In the genomic region with DNA sequence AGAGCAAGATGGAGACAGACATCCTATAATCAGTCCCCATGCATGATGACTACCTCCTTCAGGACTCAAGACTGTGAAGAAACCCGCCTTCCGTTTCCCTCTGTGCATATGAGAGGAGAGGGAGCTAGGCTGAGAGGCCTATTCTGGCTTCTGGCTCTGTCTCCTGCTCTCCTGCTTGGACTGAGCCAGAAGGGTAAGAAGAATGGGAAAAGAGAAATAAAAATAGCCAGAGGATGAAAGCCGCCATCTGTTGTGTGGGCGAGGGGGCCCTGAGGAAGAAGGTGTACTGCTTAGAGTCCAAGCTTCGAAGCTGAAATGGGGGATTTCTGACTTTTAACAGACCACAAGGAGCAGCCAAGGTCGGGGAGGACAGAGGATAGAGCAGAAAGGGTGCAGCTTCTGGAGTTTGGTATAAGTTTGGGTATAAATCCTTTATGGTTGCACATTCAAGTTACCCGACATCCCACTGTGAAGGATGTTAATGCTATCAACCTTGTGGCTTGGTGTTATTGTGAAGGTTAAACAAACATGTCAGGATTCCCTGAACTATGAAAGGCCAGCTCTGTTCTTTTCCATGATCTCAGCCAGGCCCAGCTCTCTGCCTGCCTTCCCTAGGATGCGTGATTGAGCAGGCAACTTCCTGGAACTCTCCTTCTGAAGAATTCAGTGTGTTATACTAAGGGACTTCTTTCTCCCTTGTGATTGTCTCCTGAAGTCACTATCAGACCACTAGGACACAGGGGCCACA, we compare ENCODE assay signal across 15 mouse cellular contexts. TPM values are rescaled to one million over a fixed set of nuclear protein-coding genes. Genes with fewer than 3 reads are reported as not detected.
DNase-seq lines count a peak whose midpoint lies in the region; ATAC-seq lines count a peak whose summit lies in the region.
"Had no signal": no experiment of that assay in that cellular context is flagged by ENCODE, and none has a peak within 500 bp of the region (broad histone marks: within the 10 kb centered on the region; RNA-seq: fewer than 3 reads in every experiment).

No protein-coding gene starts in this region.

- 67% methylated on average over 8 of the region's 8 CpGs for WGBS in kidney, embryonic 15.5 days
- WGBS in hindbrain, embryonic 15.5 days, result 86% methylated on average over 8 of the region's 8 CpGs
- WGBS in midbrain, embryonic 15.5 days, result 77% methylated on average over 8 of the region's 8 CpGs

- H3K9me3 ChIP-seq in kidney, embryonic 15.5 days (replicated peaks), result no peaks in the 10 kb centered on the region
- no peaks in the 10 kb centered on the region for H3K9me3 ChIP-seq in hindbrain, embryonic 15.5 days
- no peaks in the 10 kb centered on the region for H3K9me3 ChIP-seq in midbrain, embryonic 15.5 days
- H3K9me3 ChIP-seq: embryonic facial prominence, embryonic 15.5 days; limb, embryonic 15.5 days; lung, embryonic 15.5 days had no signal

- H3K27me3 ChIP-seq in kidney, embryonic 15.5 days, result no peaks in the 10 kb centered on the region
- H3K27me3 ChIP-seq in hindbrain, embryonic 15.5 days, result no peaks in the 10 kb centered on the region
- no peaks in the 10 kb centered on the region for H3K27me3 ChIP-seq in midbrain, embryonic 15.5 days (replicated peaks)
- H3K27me3 ChIP-seq: embryonic facial prominence, embryonic 15.5 days; limb, embryonic 15.5 days; lung, embryonic 15.5 days had no signal

- H3K27ac ChIP-seq in kidney, embryonic 15.5 days, result no peak overlapping the region
- H3K27ac ChIP-seq in hindbrain, embryonic 15.5 days (replicated peaks), result peak overlapping the region; percentile 86; the same call in 1 of the 2 replicates
- H3K27ac ChIP-seq in midbrain, embryonic 15.5 days, result peak overlapping the region; percentile 87
- H3K27ac ChIP-seq: embryonic facial prominence, embryonic 15.5 days; limb, embryonic 15.5 days; lung, embryonic 15.5 days had no signal

- DNase-seq in embryo, embryonic 10.5 days (ENCODE audit: low spot score), result peak; percentile 21
- no peak for DNase-seq in embryo, embryonic 11 days
- DNase-seq in kidney, postnatal 10 days, result peak; percentile 20
- no peak for DNase-seq in gastrocnemius, postnatal 14 days
- DNase-seq in gastrocnemius, adult 18-20 months (ENCODE audit: low spot score), result no peak
- DNase-seq: cerebellum, adult 8-10 months; heart, adult 18-20 months; thymus, adult 18-20 months had no signal

- H3K36me3 ChIP-seq in kidney, embryonic 15.5 days, result no peaks in the 10 kb centered on the region
- no peaks in the 10 kb centered on the region for H3K36me3 ChIP-seq in hindbrain, embryonic 15.5 days
- H3K36me3 ChIP-seq in midbrain, embryonic 15.5 days (replicated peaks), result no peaks in the 10 kb centered on the region
- H3K36me3 ChIP-seq: embryonic facial prominence, embryonic 15.5 days; limb, embryonic 15.5 days; lung, embryonic 15.5 days had no signal

- no peak overlapping the region for H3K4me2 ChIP-seq in kidney, embryonic 15.5 days
- H3K4me2 ChIP-seq in hindbrain, embryonic 15.5 days, result no peak overlapping the region
- no peak overlapping the region for H3K4me2 ChIP-seq in midbrain, embryonic 15.5 days
- H3K4me2 ChIP-seq: embryonic facial prominence, embryonic 15.5 days; limb, embryonic 15.5 days; lung, embryonic 15.5 days had no signal

- H3K4me3 ChIP-seq in kidney, embryonic 15.5 days (replicated peaks), result no peak overlapping the region
- no peak overlapping the region for H3K4me3 ChIP-seq in hindbrain, embryonic 15.5 days
- no peak overlapping the region for H3K4me3 ChIP-seq in midbrain, embryonic 15.5 days
- H3K4me3 ChIP-seq: embryonic facial prominence, embryonic 15.5 days; limb, embryonic 15.5 days; lung, embryonic 15.5 days had no signal

- intact Hi-C loops in gastrocnemius, postnatal 14 days (cut with DNase I; ENCODE audit: low total_unique reads), result no loop called here

- no peak for ATAC-seq in kidney, embryonic 15.5 days (replicated peaks; ENCODE audit: low FRiP score)
- ATAC-seq in hindbrain, embryonic 15.5 days (ENCODE audit: low FRiP score, low read depth), result no peak
- ATAC-seq in midbrain, embryonic 15.5 days (replicated peaks), result no peak

- no peak overlapping the region for H3K9ac ChIP-seq in kidney, embryonic 15.5 days
- H3K9ac ChIP-seq in hindbrain, embryonic 15.5 days, result no peak overlapping the region
- no peak overlapping the region for H3K9ac ChIP-seq in midbrain, embryonic 15.5 days
- H3K9ac ChIP-seq: embryonic facial prominence, embryonic 15.5 days; limb, embryonic 15.5 days; lung, embryonic 15.5 days had no signal

- peaks cover 9% of the 10 kb centered on the region for H3K4me1 ChIP-seq in kidney, embryonic 15.5 days
- peaks cover 33% of the 10 kb centered on the region for H3K4me1 ChIP-seq in hindbrain, embryonic 15.5 days (replicated peaks)
- H3K4me1 ChIP-seq in midbrain, embryonic 15.5 days, result peaks cover 31% of the 10 kb centered on the region
- H3K4me1 ChIP-seq: limb, embryonic 15.5 days had no signal

RNA-seq across cellular contexts. Expression of a gene that starts 46.4 kb away (rescaled TPM):
- polyA plus RNA-seq in kidney, embryonic 15.5 days (2015; fragmentation: Nextera tagmentation; extraction: Ambion mirVana), result 82.3 and 83.1 TPM in 2 replicates
- 46.7 and 49.9 TPM in 2 replicates for polyA plus RNA-seq in hindbrain, embryonic 15.5 days (2015; fragmentation: Nextera tagmentation; extraction: Ambion mirVana)
- polyA plus RNA-seq in midbrain, embryonic 15.5 days (2015; fragmentation: Nextera tagmentation; extraction: Ambion mirVana), result 52.2 and 53.5 TPM in 2 replicates
- 10 to 100 TPM; 19.2 to 21.2 TPM for total RNA-seq in gastrocnemius, postnatal 14 days (2021)
- 1 to 10 TPM; 5.0 to 9.2 TPM for total RNA-seq in gastrocnemius, adult 18-20 months (2021)
- total RNA-seq: megakaryocyte, adult 5-6 weeks had no signal

Comparison
In these comparisons a context has a peak if more than half of its experiments do, and no peak if none do; other contexts are left out.
1. DNase-seq: peak in embryo, embryonic 10.5 days (single experiment) and kidney, postnatal 10 days (single experiment); none in embryo, embryonic 11 days (single experiment), gastrocnemius, postnatal 14 days (single experiment) and gastrocnemius, adult 18-20 months (single experiment).